Mouse (Mus musculus): ENCODE results near the gene Aatk. TPM values are rescaled to one million over a fixed set of nuclear protein-coding genes. Genes with fewer than 3 reads are reported as not detected.

Gene Aatk
- polyA plus RNA-seq, 1 experiment from 2014 or later = 3.2 TPM

DNA sequence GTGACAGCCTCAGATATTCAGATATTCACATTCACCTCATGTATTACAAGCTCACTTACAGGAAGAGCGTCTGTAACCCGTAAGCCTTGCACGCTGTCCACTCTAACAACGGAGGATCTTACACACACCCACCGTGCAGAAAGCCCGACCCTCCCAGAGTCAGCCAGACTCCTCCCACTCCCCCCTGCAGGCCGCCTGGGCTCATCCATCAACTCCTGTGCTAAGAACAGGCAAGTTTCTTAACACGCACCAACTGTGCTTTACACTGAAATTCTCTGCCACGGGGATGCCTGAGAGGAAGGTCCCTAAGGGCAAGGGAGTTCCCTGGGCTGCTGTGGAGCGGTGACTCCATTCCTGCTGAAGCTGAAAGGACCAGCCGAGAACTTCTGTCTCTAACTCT, 22.3 kb upstream of the Aatk start:
- no peak for DNase-seq (ENCODE audit: low spot score)
- Histone ChIP-seq H3K27ac (no peak overlapping the region), H3K36me3 (peaks cover 98% of the 10 kb centered on the region), H3K9me3 (no peaks in the 10 kb centered on the region), H3K4me1 (replicated peaks) (peaks cover 71% of the 10 kb centered on the region), H3K4me3 (no peak overlapping the region), H3K27me3 (ENCODE audit: insufficient read depth, poor library complexity, severe bottlenecking) (peaks cover 77% of the 10 kb centered on the region)
- 41% methylated on average over 11 of the region's 11 CpGs for WGBS

DNA sequence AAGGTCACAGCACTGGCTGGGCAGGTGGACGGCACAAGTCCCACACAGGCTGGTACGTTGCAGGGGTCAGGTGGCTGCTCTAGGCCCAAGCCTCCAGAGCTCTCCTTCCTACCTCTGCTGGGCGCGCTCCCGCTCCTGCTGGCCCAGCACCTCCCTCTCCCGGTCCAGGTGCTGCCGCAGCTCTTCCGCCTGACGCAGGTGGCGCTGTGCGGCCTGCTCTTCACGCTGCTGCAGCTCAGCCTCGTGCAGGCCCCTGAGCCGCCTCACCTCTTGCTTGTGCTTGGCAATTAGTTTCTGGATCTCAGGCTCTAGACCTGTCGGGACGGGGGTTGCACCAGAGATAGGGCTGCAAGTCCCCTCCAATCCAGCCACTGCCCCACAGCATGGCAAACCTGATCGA, 20.9 kb upstream of the Aatk start:
- Histone ChIP-seq H3K4me3 (no peak overlapping the region), H3K9me3 (no peaks in the 10 kb centered on the region), H3K36me3 (peaks cover 96% of the 10 kb centered on the region), H3K27ac (no peak overlapping the region), H3K4me1 (replicated peaks) (peaks cover 73% of the 10 kb centered on the region), H3K27me3 (ENCODE audit: insufficient read depth, poor library complexity, severe bottlenecking) (peaks cover 64% of the 10 kb centered on the region)
- no peak for DNase-seq (ENCODE audit: low spot score)
- WGBS = 56% methylated on average over 17 of the region's 17 CpGs

DNA sequence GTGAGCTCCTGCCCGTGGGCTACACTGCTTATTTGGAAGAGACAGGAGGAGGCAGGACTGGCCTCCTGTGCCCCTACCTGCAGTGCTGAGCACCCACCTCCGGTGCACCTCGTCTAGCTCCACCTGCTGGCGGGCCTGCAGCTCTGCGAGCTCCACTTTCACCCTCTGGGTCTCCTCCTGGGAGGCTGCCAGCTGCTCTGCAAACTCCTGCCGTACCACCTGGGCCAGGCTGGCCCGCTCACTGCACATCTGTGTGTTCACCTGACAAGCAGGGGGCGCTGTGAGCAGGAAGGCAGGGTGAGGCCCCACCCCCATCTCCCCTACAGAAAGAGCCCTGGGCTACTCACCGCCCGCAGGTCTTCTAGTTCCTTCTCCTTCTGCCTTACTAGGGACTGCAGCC, 18.3 kb upstream of the Aatk start:
- peak; percentile 48 for DNase-seq (ENCODE audit: low spot score)
- Histone ChIP-seq H3K4me1 (replicated peaks) (peaks cover 55% of the 10 kb centered on the region), H3K27me3 (ENCODE audit: insufficient read depth, poor library complexity, severe bottlenecking) (peaks cover 40% of the 10 kb centered on the region), H3K36me3 (peaks cover 74% of the 10 kb centered on the region), H3K9me3 (no peaks in the 10 kb centered on the region), H3K27ac (no peak overlapping the region), H3K4me3 (no peak overlapping the region)
- WGBS = 39% methylated on average over 10 of the region's 10 CpGs

DNA sequence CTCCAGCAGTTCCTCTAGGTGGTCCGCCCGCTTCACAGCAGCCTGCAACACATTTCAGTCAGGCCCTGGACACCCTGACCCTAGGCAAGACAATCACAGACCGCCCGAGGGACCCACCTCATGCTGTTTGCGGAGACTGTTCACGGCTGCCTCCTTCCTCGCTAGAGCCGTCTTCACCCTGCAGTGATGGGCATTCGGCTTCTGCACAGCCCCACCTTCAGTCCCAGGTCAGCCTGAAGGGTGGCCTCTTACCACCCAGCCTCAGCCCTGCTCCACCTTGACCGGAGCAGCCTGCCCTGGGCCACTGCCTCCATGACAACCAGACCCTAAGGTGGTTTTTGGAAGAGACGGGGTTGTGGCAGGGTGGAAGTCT, 17.7 kb upstream of the Aatk start:
- H3K4me1 ChIP-seq (replicated peaks) = peaks cover 48% of the 10 kb centered on the region
- H3K36me3 ChIP-seq = peaks cover 68% of the 10 kb centered on the region
- whole genome bisulfite sequencing = 85% methylated on average over 11 of the region's 11 CpGs

DNA sequence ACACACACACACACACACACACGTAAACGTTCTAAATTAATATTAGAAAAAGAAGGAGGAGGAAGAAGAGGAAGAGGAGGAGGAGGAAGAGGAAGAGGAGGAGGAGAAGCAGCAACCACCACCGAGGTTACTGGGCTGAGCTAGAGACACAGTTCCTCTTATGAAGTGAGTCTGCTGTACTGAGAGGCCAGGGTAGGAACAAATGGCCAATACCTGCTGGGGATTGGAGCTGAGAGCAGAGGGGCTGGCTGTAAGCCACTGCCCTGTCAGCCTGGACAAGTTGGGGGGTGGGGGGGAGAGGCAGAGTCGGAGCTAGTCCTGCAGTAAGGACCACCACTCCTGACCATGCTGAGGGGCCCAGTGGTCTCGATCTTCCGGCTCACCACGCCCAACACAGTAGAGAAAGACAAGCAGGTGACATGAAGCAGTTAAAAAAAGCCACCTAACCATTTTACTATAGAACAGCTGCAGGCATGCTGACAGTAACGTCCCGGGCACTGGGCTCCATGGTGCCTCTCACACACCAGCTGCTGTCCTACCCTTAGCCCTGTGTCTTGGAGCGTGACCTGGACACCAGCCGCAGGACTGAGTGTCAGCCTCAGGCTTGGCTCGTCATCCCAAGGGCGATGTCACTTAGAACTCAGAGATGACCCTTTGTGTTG, 17.2 kb upstream of the Aatk start:
- Histone ChIP-seq H3K27ac (no peak overlapping the region; the same call in 1 of the 2 replicates), H3K27me3 (ENCODE audit: insufficient read depth, poor library complexity, severe bottlenecking) (peaks cover 29% of the 10 kb centered on the region), H3K4me1 (replicated peaks) (peaks cover 48% of the 10 kb centered on the region), H3K36me3 (peaks cover 63% of the 10 kb centered on the region), H3K9me3 (no peaks in the 10 kb centered on the region), H3K4me3 (no peak overlapping the region)
- 82% methylated on average over 13 of the region's 13 CpGs for WGBS
- no peak for DNase-seq (ENCODE audit: low spot score)

More for the DNA sequence above, 17.7 kb upstream of the Aatk start:
- no peak overlapping the region; the same call in 1 of the 2 replicates for H3K27ac ChIP-seq
- no peak for DNase-seq (ENCODE audit: low spot score)
- H3K9me3 ChIP-seq = no peaks in the 10 kb centered on the region
- peaks cover 33% of the 10 kb centered on the region for H3K27me3 ChIP-seq (ENCODE audit: insufficient read depth, poor library complexity, severe bottlenecking)
- H3K4me3 ChIP-seq = no peak overlapping the region

DNA sequence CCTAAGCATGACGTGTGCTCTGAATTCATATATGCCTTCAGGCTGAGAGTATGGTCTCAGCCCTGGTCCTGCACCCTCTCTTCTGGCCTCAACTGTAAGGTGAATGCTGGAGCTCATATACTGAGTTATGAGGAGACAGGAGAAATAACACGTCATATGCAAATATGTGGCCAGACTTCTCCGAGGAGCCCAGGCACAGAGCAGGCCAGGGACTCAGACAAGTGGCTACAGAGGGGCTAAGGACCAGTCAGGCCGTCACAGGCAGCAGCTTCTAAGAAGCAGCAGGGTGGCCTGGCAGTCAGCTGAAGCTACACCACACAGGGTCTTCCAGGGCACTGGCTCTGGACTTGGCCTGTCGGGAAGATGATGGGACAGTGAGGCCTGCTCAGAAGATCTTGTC, 16.4 kb upstream of the Aatk start:
- peaks cover 22% of the 10 kb centered on the region for H3K27me3 ChIP-seq (ENCODE audit: insufficient read depth, poor library complexity, severe bottlenecking)
- peaks cover 43% of the 10 kb centered on the region for H3K4me1 ChIP-seq (replicated peaks)
- no peak overlapping the region for H3K4me3 ChIP-seq
- H3K9me3 ChIP-seq = no peaks in the 10 kb centered on the region
- H3K36me3 ChIP-seq = peaks cover 57% of the 10 kb centered on the region
- DNase-seq (ENCODE audit: low spot score) = no peak
- 90% methylated on average over 5 of the region's 5 CpGs for WGBS
- H3K27ac ChIP-seq = no peak overlapping the region

DNA sequence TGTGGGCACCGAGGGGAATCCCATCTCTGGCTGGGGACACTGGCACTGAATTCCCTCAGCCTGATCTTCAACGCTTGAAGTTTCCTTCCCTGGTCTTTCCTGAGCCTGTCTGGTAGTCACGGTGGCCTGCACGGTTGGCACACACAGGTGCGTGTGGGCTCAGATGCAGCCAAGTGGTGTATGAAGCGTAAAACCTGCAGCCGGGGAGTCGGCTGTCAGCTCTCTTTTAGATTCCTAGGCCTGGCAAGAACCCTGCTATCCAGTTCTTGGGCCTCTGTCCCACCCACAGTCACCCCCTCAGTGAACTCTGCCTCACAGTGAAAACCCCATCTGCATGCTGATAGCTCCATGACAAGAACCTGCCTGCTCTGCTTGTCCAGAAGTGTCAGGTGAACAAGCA, 13.7 kb upstream of the Aatk start:
- no peak for DNase-seq (ENCODE audit: low spot score)
- Histone ChIP-seq H3K4me3 (no peak overlapping the region), H3K27ac (no peak overlapping the region; the same call in 1 of the 2 replicates), H3K9me3 (no peaks in the 10 kb centered on the region), H3K36me3 (peaks cover 30% of the 10 kb centered on the region), H3K27me3 (ENCODE audit: insufficient read depth, poor library complexity, severe bottlenecking) (no peaks in the 10 kb centered on the region), H3K4me1 (replicated peaks) (peaks cover 23% of the 10 kb centered on the region)
- WGBS = 88% methylated on average over 8 of the region's 8 CpGs

DNA sequence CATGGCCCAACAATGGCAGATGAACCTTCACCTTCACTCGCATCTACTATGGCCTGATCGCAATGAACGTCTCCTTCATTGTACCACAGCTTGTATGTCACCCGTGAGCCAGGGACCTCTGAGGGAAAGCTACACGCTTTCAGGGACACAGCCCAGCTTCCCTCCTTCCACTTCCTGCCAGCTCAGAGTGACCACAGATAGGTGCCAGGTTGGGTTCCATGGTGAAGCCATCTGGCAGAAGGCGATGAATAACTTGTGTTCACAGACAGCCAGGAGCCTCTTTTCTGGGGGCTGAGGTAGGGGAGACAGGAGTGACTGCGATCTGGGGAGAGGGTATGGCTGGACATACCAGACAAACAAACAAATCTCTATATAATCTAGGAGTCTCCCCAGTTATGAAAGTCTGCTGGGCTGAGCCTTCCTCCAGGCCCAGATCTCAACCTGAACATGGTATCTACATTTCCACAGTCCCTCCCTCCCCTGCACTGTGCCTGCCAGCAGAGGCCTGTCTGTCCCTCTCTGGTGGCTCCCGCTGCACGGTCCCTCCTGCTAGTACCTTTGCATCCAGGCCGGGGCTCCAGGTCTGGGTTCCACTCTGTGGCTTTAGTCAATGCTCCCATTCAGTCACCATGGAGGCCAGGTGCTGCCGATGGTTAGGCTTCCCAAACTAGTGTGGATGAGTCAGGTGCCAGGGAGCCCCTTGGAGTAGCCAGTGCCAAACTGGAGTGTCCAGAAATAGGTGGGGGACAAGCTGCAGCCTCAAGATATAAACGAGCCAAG, 9.2 kb upstream of the Aatk start:
- WGBS = 89% methylated on average over 12 of the region's 12 CpGs

DNA sequence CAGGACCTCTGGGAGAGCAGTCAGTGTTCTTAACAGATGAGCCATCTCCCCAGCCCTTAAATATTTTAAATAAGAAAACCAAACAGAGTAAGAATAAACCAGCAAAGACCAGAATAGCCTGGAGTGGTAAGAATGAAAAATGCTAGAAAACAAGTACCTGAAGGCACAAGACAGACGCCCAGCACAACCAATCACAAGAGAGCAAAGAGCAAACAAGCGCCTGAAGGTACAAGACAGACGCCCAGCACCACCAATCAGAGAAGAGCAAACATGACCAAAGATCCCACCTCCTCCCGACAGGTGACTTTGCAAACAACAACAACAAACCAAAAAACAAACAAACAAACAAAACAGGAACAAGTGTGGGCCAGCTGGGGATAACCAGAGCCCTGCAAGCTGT, 6.9 kb upstream of the Aatk start:
- peaks cover 27% of the 10 kb centered on the region for H3K27me3 ChIP-seq (ENCODE audit: insufficient read depth, poor library complexity, severe bottlenecking)
- no peaks in the 10 kb centered on the region for H3K9me3 ChIP-seq
- no peak for DNase-seq (ENCODE audit: low spot score)
- H3K4me1 ChIP-seq (replicated peaks) = peaks cover 26% of the 10 kb centered on the region
- H3K27ac ChIP-seq = no peak overlapping the region
- 80% methylated on average over 4 of the region's 4 CpGs for WGBS
- H3K4me3 ChIP-seq = no peak overlapping the region
- no peaks in the 10 kb centered on the region for H3K36me3 ChIP-seq

More for the DNA sequence above, 9.2 kb upstream of the Aatk start:
- H3K27ac ChIP-seq = 0 out of 2 replicates have a peak overlapping the region, but pooled peaks have one; percentile 16
- peaks cover 4% of the 10 kb centered on the region for H3K27me3 ChIP-seq (ENCODE audit: insufficient read depth, poor library complexity, severe bottlenecking)
- DNase-seq (ENCODE audit: low spot score) = no peak
- H3K4me1 ChIP-seq (replicated peaks) = peaks cover 20% of the 10 kb centered on the region
- no peaks in the 10 kb centered on the region for H3K9me3 ChIP-seq
- H3K4me3 ChIP-seq = no peak overlapping the region
- no peaks in the 10 kb centered on the region for H3K36me3 ChIP-seq

DNA sequence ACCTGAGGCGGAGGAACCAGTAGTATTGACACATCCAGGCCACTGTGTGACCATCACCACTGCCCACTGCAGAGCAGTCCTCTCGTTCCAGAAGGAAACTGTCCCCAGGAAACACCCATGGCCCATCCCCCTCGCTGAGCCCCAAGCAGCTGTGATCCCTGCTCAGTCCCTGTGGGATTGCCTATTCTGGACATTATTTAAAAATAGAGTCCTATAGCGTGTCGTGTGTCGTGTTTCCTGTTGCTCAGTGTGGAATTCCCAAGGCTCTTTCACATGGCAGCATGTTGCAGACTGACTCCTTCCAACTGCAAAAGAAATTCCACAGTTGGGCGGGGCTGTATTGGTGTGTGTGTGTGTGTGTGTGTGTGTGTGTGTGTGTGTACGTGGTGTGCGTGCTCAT, 5.3 kb upstream of the Aatk start:
- WGBS = 82% methylated on average over 9 of the region's 9 CpGs
- no peak for DNase-seq (ENCODE audit: low spot score)
- peaks cover 43% of the 10 kb centered on the region for H3K27me3 ChIP-seq (ENCODE audit: insufficient read depth, poor library complexity, severe bottlenecking)

DNA sequence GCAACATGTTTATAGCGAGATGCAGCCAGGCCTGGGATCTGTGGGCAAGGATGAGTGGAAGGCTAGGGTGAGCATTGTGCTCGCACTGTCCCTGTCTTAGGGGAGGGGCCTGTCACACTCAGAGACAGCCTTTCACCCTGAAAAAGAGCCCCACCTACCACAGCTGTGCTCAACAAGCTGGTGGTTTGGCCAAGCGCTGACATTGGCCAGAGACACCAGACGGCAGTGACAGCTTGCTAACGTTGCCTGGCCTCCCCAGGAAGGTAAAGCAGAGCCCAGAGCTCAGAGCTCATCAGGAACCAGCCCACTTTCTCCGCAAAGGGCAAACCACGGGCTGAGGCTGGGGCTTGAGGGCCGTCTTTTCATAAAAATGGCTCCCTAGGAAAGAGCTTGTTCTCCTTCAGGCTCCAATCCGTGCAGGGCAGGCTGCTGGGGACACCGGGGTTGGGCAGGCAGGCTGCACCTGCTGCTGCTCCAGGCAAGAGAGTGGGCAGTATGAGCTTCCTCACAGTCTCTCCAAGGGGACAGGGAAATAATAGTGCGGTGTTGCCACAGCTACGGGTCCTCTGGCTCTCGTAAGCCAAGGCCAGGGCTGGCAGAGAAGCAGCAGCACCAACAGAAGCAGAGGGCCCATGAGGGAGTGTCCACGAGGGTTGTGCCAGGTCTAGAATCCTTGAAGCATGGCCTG, 4.3 kb upstream of the Aatk start:
- Histone ChIP-seq H3K27me3 (ENCODE audit: insufficient read depth, poor library complexity, severe bottlenecking) (peaks cover 53% of the 10 kb centered on the region), H3K27ac (peak overlapping the region; percentile 74), H3K4me3 (no peak overlapping the region), H3K4me1 (replicated peaks) (peaks cover 52% of the 10 kb centered on the region), H3K36me3 (no peaks in the 10 kb centered on the region), H3K9me3 (no peaks in the 10 kb centered on the region)
- WGBS = 45% methylated on average over 14 of the region's 14 CpGs
- no peak for DNase-seq (ENCODE audit: low spot score)

More for the DNA sequence above, 5.3 kb upstream of the Aatk start:
- H3K27ac ChIP-seq = no peak overlapping the region
- no peak overlapping the region for H3K4me3 ChIP-seq
- H3K4me1 ChIP-seq (replicated peaks) = peaks cover 42% of the 10 kb centered on the region
- H3K9me3 ChIP-seq = no peaks in the 10 kb centered on the region
- no peaks in the 10 kb centered on the region for H3K36me3 ChIP-seq

DNA sequence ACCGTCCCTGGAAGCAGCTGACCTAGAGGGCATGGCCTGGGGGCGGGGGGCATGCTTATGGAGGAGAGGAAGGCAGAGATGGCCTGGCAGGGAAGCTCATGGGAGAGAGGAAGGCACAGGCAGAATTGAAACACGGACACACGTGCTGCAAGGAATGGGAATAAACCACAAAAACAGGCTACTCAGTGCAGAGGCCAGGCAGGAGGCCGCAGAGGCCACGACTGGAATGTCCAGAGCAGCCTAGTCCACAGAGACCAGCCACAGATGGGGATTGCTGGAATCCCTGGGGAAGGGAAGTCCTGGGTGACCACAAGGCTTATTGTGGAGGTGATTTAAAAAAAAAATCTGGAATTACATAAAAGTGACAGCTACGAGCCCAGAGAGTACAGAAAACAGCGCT, 2.1 kb upstream of the Aatk start:
- Histone ChIP-seq H3K9me3 (no peaks in the 10 kb centered on the region), H3K36me3 (no peaks in the 10 kb centered on the region), H3K27ac (no peak overlapping the region), H3K27me3 (ENCODE audit: insufficient read depth, poor library complexity, severe bottlenecking) (peaks cover 75% of the 10 kb centered on the region), H3K4me3 (no peak overlapping the region), H3K4me1 (replicated peaks) (peaks cover 65% of the 10 kb centered on the region)
- 77% methylated on average over 8 of the region's 8 CpGs for WGBS
- no peak for DNase-seq (ENCODE audit: low spot score)

DNA sequence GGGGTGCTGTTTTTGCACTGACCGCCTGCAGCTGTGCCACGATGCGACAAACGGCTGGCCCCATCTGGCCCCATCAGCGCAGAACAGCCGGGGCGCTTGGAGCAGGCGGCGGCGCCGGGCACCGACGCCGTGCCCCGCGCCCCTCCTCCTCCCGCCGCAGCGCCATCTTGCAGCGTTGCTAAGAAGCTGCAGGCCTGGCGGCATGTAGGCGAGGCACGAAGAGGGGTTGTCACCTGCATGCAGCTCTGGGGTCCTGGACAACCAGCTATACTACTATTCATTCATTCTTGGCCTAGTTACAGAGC, 1.2 kb upstream of the Aatk start:
- Histone ChIP-seq H3K4me3 (peak overlapping the region; percentile 70), H3K9me3 (no peaks in the 10 kb centered on the region), H3K27ac (peak overlapping the region; percentile 87), H3K27me3 (ENCODE audit: insufficient read depth, poor library complexity, severe bottlenecking) (peaks cover 76% of the 10 kb centered on the region), H3K4me1 (replicated peaks) (peaks cover 66% of the 10 kb centered on the region), H3K36me3 (no peaks in the 10 kb centered on the region)
- 2% methylated on average over 23 of the region's 23 CpGs for WGBS
- DNase-seq (ENCODE audit: low spot score) = peak; percentile 55
